19 mouse cellular contexts compared by ENCODE assay signal in genomic region chr9:83940537-83941363, GRCm38 (mm10). TPM values are rescaled to one million over a fixed set of nuclear protein-coding genes. Genes with fewer than 3 reads are reported as not detected.
DNase-seq lines count a peak whose midpoint lies in the region; ATAC-seq and TF ChIP-seq lines count a peak whose summit lies in the region.
"Had no signal": no experiment of that assay in that cellular context is flagged by ENCODE, and none has a peak within 500 bp of the region (broad histone marks: within the 10 kb centered on the region; RNA-seq: fewer than 3 reads in every experiment).

No protein-coding gene starts in this region.

- no peak overlapping the region for H3K9ac ChIP-seq in kidney, embryonic 16.5 days (replicated peaks; ENCODE audit: low read length)
- no peak overlapping the region for H3K9ac ChIP-seq in embryonic facial prominence, embryonic 12.5 days
- H3K9ac ChIP-seq: forebrain, embryonic 12.5 days; limb, embryonic 13.5 days; liver, embryonic 13.5 days; lung, embryonic 14.5 days; midbrain, embryonic 13.5 days had no signal

- no peak overlapping the region for H3K4me3 ChIP-seq in kidney, embryonic 16.5 days (ENCODE audit: low read length)
- H3K4me3 ChIP-seq in embryonic facial prominence, embryonic 12.5 days, result no peak overlapping the region
- no peak overlapping the region for H3K4me3 ChIP-seq in midbrain, embryonic 10.5 days
- no peak overlapping the region for H3K4me3 ChIP-seq in layer of hippocampus, adult 2 months
- H3K4me3 ChIP-seq: erythroblast, embryonic 14.5 days; forebrain, embryonic 12.5 days; heart, embryonic 10.5 days; limb, embryonic 13.5 days; liver, embryonic 13.5 days; midbrain, embryonic 13.5 days had no signal

- no peaks in the 10 kb centered on the region for H3K27me3 ChIP-seq in kidney, embryonic 16.5 days (ENCODE audit: insufficient read depth, low read length)
- no peaks in the 10 kb centered on the region for H3K27me3 ChIP-seq in embryonic facial prominence, embryonic 12.5 days
- H3K27me3 ChIP-seq in midbrain, embryonic 10.5 days (ENCODE audit: low read depth, poor library complexity, severe bottlenecking), result no peaks in the 10 kb centered on the region
- H3K27me3 ChIP-seq: forebrain, embryonic 12.5 days; limb, embryonic 13.5 days; liver, embryonic 13.5 days; midbrain, embryonic 13.5 days had no signal

- 42% methylated on average over 9 of the region's 9 CpGs for WGBS in kidney, embryonic 16.5 days
- WGBS in embryonic facial prominence, embryonic 12.5 days, result 36% methylated on average over 9 of the region's 9 CpGs
- WGBS in midbrain, embryonic 10.5 days, result 86% methylated on average over 9 of the region's 9 CpGs

- H3K27ac ChIP-seq in kidney, embryonic 16.5 days (ENCODE audit: low read length), result no peak overlapping the region
- H3K27ac ChIP-seq in embryonic facial prominence, embryonic 12.5 days, result no peak overlapping the region
- H3K27ac ChIP-seq in midbrain, embryonic 10.5 days (replicated peaks), result no peak overlapping the region
- H3K27ac ChIP-seq in layer of hippocampus, adult 2 months, result no peak overlapping the region
- H3K27ac ChIP-seq: forebrain, embryonic 12.5 days; heart, embryonic 10.5 days; hindbrain, postnatal 0 days; limb, embryonic 13.5 days; liver, embryonic 13.5 days; midbrain, embryonic 13.5 days had no signal

- peak; percentile 82 for DNase-seq in heart, adult 11 months
- DNase-seq in heart, postnatal 10 days, result no peak
- no peak for DNase-seq in kidney, postnatal 36 days
- no peak for DNase-seq in midbrain, embryonic 10.5 days (ENCODE audit: low spot score)
- DNase-seq in layer of hippocampus, adult 2 months (ENCODE audit: low spot score in 2 of 2), result no peak
- DNase-seq: adrenal gland, adult 8-10 months; cerebellum, adult 11-12 months; cerebellum, postnatal 10 days; liver, embryonic 13.5 days; lung, embryonic 14.5 days; right cerebral cortex, postnatal 14 days had no signal

- no peak for TF ChIP-seq CTCF in layer of hippocampus, adult 2 months (conservative IDR thresholded peaks at IDR 0.05)

- intact Hi-C loops in heart, postnatal 10 days (cut with DNase I), result no loop called here

- 0 out of 2 replicates have a peak, but pooled peaks cover 6% of the 10 kb centered on the region for H3K36me3 ChIP-seq in kidney, embryonic 16.5 days (ENCODE audit: insufficient read depth, low read length)
- no peaks in the 10 kb centered on the region for H3K36me3 ChIP-seq in embryonic facial prominence, embryonic 12.5 days
- peaks cover 12% of the 10 kb centered on the region for H3K36me3 ChIP-seq in midbrain, embryonic 10.5 days
- H3K36me3 ChIP-seq: forebrain, embryonic 12.5 days; heart, embryonic 10.5 days; liver, embryonic 13.5 days had no signal

- no peaks in the 10 kb centered on the region for H3K4me1 ChIP-seq in kidney, embryonic 16.5 days (ENCODE audit: insufficient read depth, low read length)
- H3K4me1 ChIP-seq in embryonic facial prominence, embryonic 12.5 days, result no peaks in the 10 kb centered on the region; the same call in 1 of the 2 replicates
- no peaks in the 10 kb centered on the region for H3K4me1 ChIP-seq in midbrain, embryonic 10.5 days
- H3K4me1 ChIP-seq: forebrain, embryonic 12.5 days; heart, embryonic 10.5 days; liver, embryonic 13.5 days; midbrain, embryonic 13.5 days had no signal

- peak; percentile 54; the same call in 1 of the 2 replicates for ATAC-seq in kidney, embryonic 16.5 days (ENCODE audit: low FRiP score, low TSS enrichment)
- ATAC-seq in embryonic facial prominence, embryonic 12.5 days (ENCODE audit: insufficient number of reproducible peaks, insufficient read depth, low FRiP score, low TSS enrichment), result peak; percentile 74; the same call in 1 of the 2 replicates
- ATAC-seq: hindbrain, postnatal 0 days; midbrain, embryonic 13.5 days had no signal

- no peak overlapping the region for H3K4me2 ChIP-seq in kidney, embryonic 16.5 days (replicated peaks; ENCODE audit: low read depth, low read length)
- no peak overlapping the region for H3K4me2 ChIP-seq in embryonic facial prominence, embryonic 12.5 days (replicated peaks)
- H3K4me2 ChIP-seq: forebrain, embryonic 12.5 days; limb, embryonic 13.5 days; liver, embryonic 13.5 days; lung, embryonic 14.5 days; midbrain, embryonic 13.5 days had no signal

- H3K9me3 ChIP-seq in kidney, embryonic 16.5 days (ENCODE audit: low read length), result peaks cover 4% of the 10 kb centered on the region
- peaks cover 3% of the 10 kb centered on the region; the same call in 1 of the 2 replicates for H3K9me3 ChIP-seq in embryonic facial prominence, embryonic 12.5 days
- peaks cover 11% of the 10 kb centered on the region; the same call in 1 of the 2 replicates for H3K9me3 ChIP-seq in midbrain, embryonic 10.5 days (replicated peaks)
- H3K9me3 ChIP-seq: liver, embryonic 13.5 days; midbrain, embryonic 13.5 days had no signal

RNA-seq across cellular contexts. Expression of gene Bckdhb, which starts 15.8 kb away (rescaled TPM):
- 10 to 100 TPM; 36.3 to 53.4 TPM for total RNA-seq in heart, postnatal 10 days (2021)
- polyA plus RNA-seq in kidney, embryonic 16.5 days (2015; fragmentation: Nextera tagmentation; extraction: Ambion mirVana), result 51.2 and 57.0 TPM in 2 replicates
- polyA plus RNA-seq in embryonic facial prominence, embryonic 12.5 days (2016; fragmentation: Nextera tagmentation; extraction: Ambion mirVana), result 55.4 and 62.7 TPM in 2 replicates
- polyA plus RNA-seq in midbrain, embryonic 10.5 days (2016; fragmentation: Nextera tagmentation; extraction: Ambion mirVana), result 57.2 and 68.6 TPM in 2 replicates
- total RNA-seq in layer of hippocampus, adult 2 months (2021), result 10 to 100 TPM; 37.8 to 40.6 TPM
